Mouse (Mus musculus) megakaryocyte, embryonic 14.5 days (primary cell): Measurements from ENCODE around the gene Ggt1.
"Not testable (repeated sequence)": the region's sequence is repeated elsewhere in the genome, so short reads cannot be mapped to it uniquely, and the experiment has no call there.

Experiments
- FLI1 ChIP-seq: IDR thresholded peaks from 2 replicates; pipeline ENCODE4 v1.6.1; 2012; ENCODE audit warnings: low read length, inconsistent platforms, mixed read lengths
- GATA1 ChIP-seq: IDR thresholded peaks from 3 replicates; pipeline ENCODE4 v1.6.1; 2012; ENCODE audit warnings: mixed read lengths, low read length, inconsistent platforms, borderline replicate concordance

DNA sequence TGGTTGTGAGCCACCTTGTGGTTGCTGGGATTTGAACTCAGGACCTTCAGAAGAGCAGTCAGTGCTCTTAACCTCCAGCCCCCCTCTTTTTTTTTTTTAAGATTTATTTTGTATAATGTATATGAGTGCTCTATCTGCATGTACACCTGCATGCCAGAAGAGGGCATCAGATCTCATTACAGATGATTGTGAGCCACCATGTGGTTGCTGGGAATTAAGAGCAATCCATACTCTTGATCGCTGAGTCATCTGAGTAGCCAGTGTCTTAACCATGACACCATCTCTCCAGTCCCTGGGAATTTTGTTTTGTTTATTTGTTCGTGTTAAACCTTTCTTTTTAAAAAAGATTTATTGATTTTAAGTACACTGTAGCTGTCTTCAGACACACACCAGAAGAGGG is 5.4 kb downstream of the Ggt1 start:
- not testable (repeated sequence) for TF ChIP-seq GATA1, FLI1
